Mouse (Mus musculus) embryonic facial prominence, embryonic 13.5 days (tissue): ENCODE data around the gene Yod1. TPM values are rescaled to one million over a fixed set of nuclear protein-coding genes. Genes with fewer than 3 reads are reported as not detected.
A peak's percentile ranks its signal among the peaks of the same experiment; 100 is the strongest.

Experiments used
- ATAC-seq: fragments of 200-750 bp; cut with Nextera tagmentation; 2 replicates; pipeline ENCODE4 v1.8.0; 2017; ENCODE audit warnings: low read depth; ENCODE audit not compliant: insufficient number of reproducible peaks, insufficient read depth, low FRiP score, low TSS enrichment
- H3K27ac ChIP-seq: fragments of 300-500 bp; sonication (generic); 2 replicates; pipeline ENCODE4 v1.5.1; 2015; ENCODE audit warnings: moderate library complexity, mild to moderate bottlenecking, inconsistent platforms
- H3K27me3 ChIP-seq: fragments of 300-500 bp; sonication (generic); 2 replicates; pipeline ENCODE4 v1.6.1; 2015; ENCODE audit warnings: mild to moderate bottlenecking, inconsistent platforms
- H3K36me3 ChIP-seq: fragments of 300-500 bp; sonication (generic); 2 replicates; pipeline ENCODE4 v1.6.1; 2015; ENCODE audit warnings: mild to moderate bottlenecking, inconsistent platforms
- H3K4me1 ChIP-seq: fragments of 300-500 bp; sonication (generic); 2 replicates; pipeline ENCODE4 v1.6.1; 2015; ENCODE audit warnings: inconsistent platforms
- H3K4me2 ChIP-seq: fragments of 300-500 bp; sonication (generic); 2 replicates; pipeline ENCODE4 v1.6.1; 2015; ENCODE audit warnings: moderate library complexity, mild to moderate bottlenecking, inconsistent platforms
- H3K4me3 ChIP-seq: fragments of 300-500 bp; sonication (generic); 2 replicates; pipeline ENCODE4 v1.5.1; 2015; ENCODE audit warnings: mild to moderate bottlenecking, inconsistent platforms
- H3K9ac ChIP-seq: fragments of 300-500 bp; sonication (generic); 2 replicates; pipeline ENCODE4 v1.6.1; 2015; ENCODE audit warnings: mild to moderate bottlenecking, inconsistent platforms
- H3K9me3 ChIP-seq: fragments of 300-500 bp; sonication (generic); 2 replicates; pipeline ENCODE4 v1.6.1; 2016; ENCODE audit warnings: inconsistent platforms
- WGBS: fragments of 180-500 bp; shearing (Covaris S2); methylation state at CpG from one replicate; pipeline ENCODE4 v1.1.7; 2015; ENCODE audit warnings: mixed read lengths; 5-methylcytosine and 5-hydroxymethylcytosine counted together
- polyA plus RNA-seq: library from polyadenylated mRNA; unstranded; fragments of >200 nt; fragmentation: Nextera tagmentation; extraction: Ambion mirVana; gene quantifications from 2 replicates; pipeline ENCODE4 v1.2.1, GENCODE M21; 2015

Yod1 gene
- polyA plus RNA-seq, 1 experiment from 2014 or later: 14.0 TPM

GRCm38 (mm10) chr1:130744961-130745360 lies 27.8 kb downstream of the Yod1 start:
- ATAC-seq: no peak
- 0 out of 2 replicates have a peak, but pooled peaks cover 5% of the 10 kb centered on the region for H3K4me1 ChIP-seq
- no peaks in the 10 kb centered on the region for H3K36me3 ChIP-seq
- H3K4me3 ChIP-seq: no peak overlapping the region
- H3K9me3 ChIP-seq: no peaks in the 10 kb centered on the region
- 83% methylated on average over 5 of the region's 5 CpGs for WGBS
- H3K9ac ChIP-seq: no peak overlapping the region
- no peaks in the 10 kb centered on the region for H3K27me3 ChIP-seq
- H3K27ac ChIP-seq: no peak overlapping the region
- no peak overlapping the region for H3K4me2 ChIP-seq

GRCm38 (mm10) chr1:130745591-130745990 lies 28.5 kb downstream of the Yod1 start:
- Histone ChIP-seq H3K4me3 (no peak overlapping the region), H3K27me3 (no peaks in the 10 kb centered on the region), H3K4me2 (no peak overlapping the region), H3K9ac (no peak overlapping the region), H3K36me3 (no peaks in the 10 kb centered on the region), H3K27ac (no peak overlapping the region), H3K9me3 (no peaks in the 10 kb centered on the region), H3K4me1 (0 out of 2 replicates have a peak, but pooled peaks cover 2% of the 10 kb centered on the region)
- 92% methylated on average over 3 of the region's 3 CpGs for WGBS
- ATAC-seq: no peak

GRCm38 (mm10) chr1:130746819-130747218 lies 29.7 kb downstream of the Yod1 start:
- H3K9ac ChIP-seq: no peak overlapping the region
- H3K4me1 ChIP-seq: no peaks in the 10 kb centered on the region
- no peak overlapping the region for H3K4me2 ChIP-seq
- 90% methylated on average over 3 of the region's 3 CpGs for WGBS
- no peaks in the 10 kb centered on the region for H3K36me3 ChIP-seq
- H3K4me3 ChIP-seq: no peak overlapping the region
- H3K9me3 ChIP-seq: no peaks in the 10 kb centered on the region
- H3K27me3 ChIP-seq: no peaks in the 10 kb centered on the region
- ATAC-seq: no peak
- H3K27ac ChIP-seq: no peak overlapping the region

- Histone ChIP-seq H3K4me2 (no peak overlapping the region), H3K27me3 (no peaks in the 10 kb centered on the region), H3K4me3 (no peak overlapping the region), H3K27ac (no peak overlapping the region), H3K4me1 (no peaks in the 10 kb centered on the region), H3K36me3 (no peaks in the 10 kb centered on the region), H3K9me3 (no peaks in the 10 kb centered on the region), H3K9ac (no peak overlapping the region)
- ATAC-seq: no peak
- 75% methylated on average over 9 of the region's 9 CpGs for WGBS
These were observed 42.6 kb downstream of the Yod1 start for GRCm38 (mm10) chr1:130759689-130760088.

- no peaks in the 10 kb centered on the region for H3K4me1 ChIP-seq
- H3K9ac ChIP-seq: no peak overlapping the region
- ATAC-seq: no peak
- H3K9me3 ChIP-seq: no peaks in the 10 kb centered on the region
- WGBS: 69% methylated on average over 1 of the region's 1 CpGs
- no peak overlapping the region for H3K27ac ChIP-seq
- H3K36me3 ChIP-seq: no peaks in the 10 kb centered on the region
- H3K27me3 ChIP-seq: no peaks in the 10 kb centered on the region
- no peak overlapping the region for H3K4me2 ChIP-seq
- no peak overlapping the region for H3K4me3 ChIP-seq
These were observed 44.5 kb downstream of the Yod1 start for GRCm38 (mm10) chr1:130761597-130761996.

- no peak overlapping the region for H3K4me3 ChIP-seq
- H3K9ac ChIP-seq: no peak overlapping the region
- 77% methylated on average over 3 of the region's 3 CpGs for WGBS
- H3K27me3 ChIP-seq: no peaks in the 10 kb centered on the region
- H3K36me3 ChIP-seq: no peaks in the 10 kb centered on the region
- no peak overlapping the region for H3K4me2 ChIP-seq
- no peaks in the 10 kb centered on the region for H3K9me3 ChIP-seq
- no peaks in the 10 kb centered on the region for H3K4me1 ChIP-seq
- ATAC-seq: no peak
- H3K27ac ChIP-seq: no peak overlapping the region
These were observed 45.1 kb downstream of the Yod1 start for GRCm38 (mm10) chr1:130762045-130762760.

- no peaks in the 10 kb centered on the region for H3K36me3 ChIP-seq
- H3K9me3 ChIP-seq: no peaks in the 10 kb centered on the region
- WGBS: 83% methylated on average over 12 of the region's 12 CpGs
- H3K4me1 ChIP-seq: no peaks in the 10 kb centered on the region
- no peaks in the 10 kb centered on the region for H3K27me3 ChIP-seq
- no peak overlapping the region for H3K27ac ChIP-seq
- no peak overlapping the region for H3K4me3 ChIP-seq
- no peak for ATAC-seq
- no peak overlapping the region for H3K9ac ChIP-seq
- H3K4me2 ChIP-seq: no peak overlapping the region
These were observed 46.9 kb downstream of the Yod1 start for GRCm38 (mm10) chr1:130764027-130764461.

GRCm38 (mm10) chr1:130767066-130767465 lies 49.9 kb downstream of the Yod1 start:
- no peak overlapping the region for H3K27ac ChIP-seq
- no peak overlapping the region for H3K9ac ChIP-seq
- 78% methylated on average over 5 of the region's 5 CpGs for WGBS
- H3K4me2 ChIP-seq: no peak overlapping the region
- no peaks in the 10 kb centered on the region for H3K27me3 ChIP-seq
- no peak overlapping the region for H3K4me3 ChIP-seq
- no peaks in the 10 kb centered on the region for H3K4me1 ChIP-seq
- H3K9me3 ChIP-seq: no peaks in the 10 kb centered on the region
- no peaks in the 10 kb centered on the region for H3K36me3 ChIP-seq
- ATAC-seq: no peak

GRCm38 (mm10) chr1:130769925-130770324 lies 52.8 kb downstream of the Yod1 start:
- Histone ChIP-seq H3K4me1 (no peaks in the 10 kb centered on the region), H3K27me3 (no peaks in the 10 kb centered on the region), H3K9ac (no peak overlapping the region), H3K36me3 (no peaks in the 10 kb centered on the region), H3K4me2 (no peak overlapping the region), H3K27ac (no peak overlapping the region), H3K9me3 (no peaks in the 10 kb centered on the region), H3K4me3 (no peak overlapping the region)
- ATAC-seq: no peak
- WGBS: 85% methylated on average over 2 of the region's 2 CpGs

GRCm38 (mm10) chr1:130770487-130770886 lies 53.4 kb downstream of the Yod1 start:
- H3K9me3 ChIP-seq: no peaks in the 10 kb centered on the region
- H3K27me3 ChIP-seq: no peaks in the 10 kb centered on the region
- H3K27ac ChIP-seq: no peak overlapping the region
- no peaks in the 10 kb centered on the region for H3K4me1 ChIP-seq
- H3K4me3 ChIP-seq: no peak overlapping the region
- no peak overlapping the region for H3K4me2 ChIP-seq
- H3K9ac ChIP-seq: no peak overlapping the region
- peak; percentile 64; the same call in 1 of the 2 replicates for ATAC-seq
- WGBS: 67% methylated on average over 4 of the region's 4 CpGs
- no peaks in the 10 kb centered on the region for H3K36me3 ChIP-seq

- Histone ChIP-seq H3K4me1 (no peaks in the 10 kb centered on the region), H3K4me2 (no peak overlapping the region), H3K9ac (no peak overlapping the region), H3K27me3 (no peaks in the 10 kb centered on the region), H3K4me3 (no peak overlapping the region), H3K27ac (no peak overlapping the region), H3K36me3 (no peaks in the 10 kb centered on the region), H3K9me3 (no peaks in the 10 kb centered on the region)
- 70% methylated on average over 3 of the region's 3 CpGs for WGBS
- ATAC-seq: no peak
These were observed 53.9 kb downstream of the Yod1 start for GRCm38 (mm10) chr1:130770981-130771494.
